Mouse (Mus musculus): ENCODE measurements around the gene Rapgef4.

- TF ChIP-seq ZC3H11A (IDR thresholded peaks at IDR 0.05; ENCODE audit: borderline replicate concordance, low read depth, low read length): no peak
- TF ChIP-seq HCFC1 (IDR thresholded peaks at IDR 0.05; ENCODE audit: borderline replicate concordance, insufficient read depth, low read length): no peak
- no peak for TF ChIP-seq ZNF384 (IDR thresholded peaks at IDR 0.05; ENCODE audit: low read depth, low read length)
- no peak for TF ChIP-seq CHD2 (IDR thresholded peaks at IDR 0.05; ENCODE audit: low read depth, low read length)
These were observed 197.5 kb downstream of the Rapgef4 start for GRCm38 (mm10) chr2:72178515-72178914.

Measured in ES-E14 (cell line).